In genomic region chr2:120124096-120124495, GRCm38 (mm10) we compare ENCODE assay signal across 13 mouse cellular contexts. TPM values are rescaled to one million over a fixed set of nuclear protein-coding genes. Genes with fewer than 3 reads are reported as not detected.
DNase-seq lines count a peak whose midpoint lies in the region; ATAC-seq lines count a peak whose summit lies in the region.
"Had no signal": no experiment of that assay in that cellular context is flagged by ENCODE, and none has a peak within 500 bp of the region (broad histone marks: within the 10 kb centered on the region; RNA-seq: fewer than 3 reads in every experiment).

No protein-coding gene starts in this region.

- H3K9me3 ChIP-seq in heart, embryonic 13.5 days, result no peaks in the 10 kb centered on the region
- H3K9me3 ChIP-seq in megakaryocyte, embryonic 14.5 days, result no peaks in the 10 kb centered on the region
- H3K9me3 ChIP-seq: embryonic facial prominence, embryonic 12.5 days; hindbrain, embryonic 10.5 days had no signal

- no peak overlapping the region for H3K4me3 ChIP-seq in heart, embryonic 13.5 days
- peak overlapping the region; percentile 44 for H3K4me3 ChIP-seq in megakaryocyte, embryonic 14.5 days (replicated peaks)
- H3K4me3 ChIP-seq: embryonic facial prominence, embryonic 12.5 days; hindbrain, embryonic 10.5 days had no signal

- H3K4me1 ChIP-seq in heart, embryonic 13.5 days, result peaks cover 71% of the 10 kb centered on the region
- H3K4me1 ChIP-seq in megakaryocyte, embryonic 14.5 days, result peaks cover 82% of the 10 kb centered on the region

- H3K36me3 ChIP-seq in heart, embryonic 13.5 days, result peaks cover 27% of the 10 kb centered on the region
- peaks cover 100% of the 10 kb centered on the region for H3K36me3 ChIP-seq in megakaryocyte, embryonic 14.5 days (replicated peaks; ENCODE audit: low read length)
- H3K36me3 ChIP-seq: embryonic facial prominence, embryonic 12.5 days; hindbrain, embryonic 10.5 days had no signal

- no peak overlapping the region for H3K4me2 ChIP-seq in heart, embryonic 13.5 days
- H3K4me2 ChIP-seq: embryonic facial prominence, embryonic 12.5 days had no signal

- H3K27me3 ChIP-seq in heart, embryonic 13.5 days (replicated peaks), result no peaks in the 10 kb centered on the region
- no peaks in the 10 kb centered on the region for H3K27me3 ChIP-seq in megakaryocyte, embryonic 14.5 days (replicated peaks)
- H3K27me3 ChIP-seq: embryonic facial prominence, embryonic 12.5 days had no signal

- ATAC-seq in heart, embryonic 13.5 days (ENCODE audit: extremely low read depth, insufficient number of reproducible peaks, low FRiP score, low TSS enrichment), result no peak
- no peak for ATAC-seq in megakaryocyte, adult 5-6 weeks (ENCODE audit: poor library complexity, severe bottlenecking)
- ATAC-seq: forebrain, embryonic 14.5 days; midbrain, embryonic 16.5 days had no signal

- H3K9ac ChIP-seq in heart, embryonic 13.5 days, result no peak overlapping the region
- H3K9ac ChIP-seq: embryonic facial prominence, embryonic 12.5 days had no signal

- 63% methylated on average over 1 of the region's 1 CpGs for WGBS in heart, embryonic 13.5 days

- H3K27ac ChIP-seq in heart, embryonic 13.5 days (replicated peaks), result peak overlapping the region; percentile 29
- H3K27ac ChIP-seq: embryonic facial prominence, embryonic 12.5 days; hindbrain, embryonic 10.5 days had no signal

- no peak for DNase-seq in heart, postnatal 4 days
- peak; percentile 21 for DNase-seq in cerebellum, adult 9-10 months
- DNase-seq in mesoderm, embryonic 11.5 days (ENCODE audit: low read depth, low spot score), result peak; percentile 59
- DNase-seq in thymus, postnatal 36 days, result no peak
- DNase-seq: kidney, adult 18-20 months; lung, adult 2 months had no signal

RNA-seq across cellular contexts. Expression of gene Ehd4, which starts 30.3 kb away (rescaled TPM):
- polyA plus RNA-seq in heart, embryonic 13.5 days (2015; fragmentation: Nextera tagmentation; extraction: Ambion mirVana), result 164 and 183 TPM in 2 replicates
- 100 to 1,000 TPM; 461 to 503 TPM for total RNA-seq in heart, postnatal 4 days (2021)
- polyA plus RNA-seq in megakaryocyte, embryonic 14.5 days (2012; ENCODE audit: insufficient read depth, low replicate concordance), result 55.8 and 61.8 TPM in 2 replicates
- 50.9 and 56.7 TPM in 2 replicates for total RNA-seq in megakaryocyte, adult 5-6 weeks (2015)
- total RNA-seq in megakaryocyte, adult 5-6 weeks (2017), result 77.5 and 92.9 TPM in 2 replicates

Comparison
In these comparisons a context has a peak if more than half of its experiments do, and no peak if none do; other contexts are left out.
1. DNase-seq: peak in cerebellum, adult 9-10 months (single experiment) and mesoderm, embryonic 11.5 days (single experiment); none in heart, postnatal 4 days (single experiment) and thymus, postnatal 36 days (0 of 2).
2. RNA of gene Ehd4, which starts 30.3 kb away (total RNA-seq): 461 to 503 TPM in heart, postnatal 4 days; 50.9 to 92.9 TPM in megakaryocyte, adult 5-6 weeks; every median in the first group is over 4 times any median in the second.